Mouse (Mus musculus) liver, postnatal 0 days (tissue): ENCODE data around the gene Apc2. TPM values are rescaled to one million over a fixed set of nuclear protein-coding genes. Genes with fewer than 3 reads are reported as not detected.
A peak's percentile ranks its signal among the peaks of the same experiment; 100 is the strongest.

ENCODE experiments used
- ATAC-seq: fragments of 200-750 bp; cut with Nextera tagmentation; 2 replicates; pipeline ENCODE4 v1.8.0; 2017; ENCODE audit warnings: mild to moderate bottlenecking, moderate library complexity
- DNase-seq: peaks from one replicate; pipeline ENCODE4 v3.0.0-alpha.2; 2016
- H3K27ac ChIP-seq: fragments of 300-500 bp; sonication (generic); 2 replicates; pipeline ENCODE4 v1.5.1; 2014; ENCODE audit warnings: antibody characterized with exemption, moderate library complexity, mild to moderate bottlenecking, low read depth
- H3K27me3 ChIP-seq: fragments of 300-500 bp; sonication (generic); 2 replicates; pipeline ENCODE4 v1.6.1; 2014; ENCODE audit warnings: low read length, control low read depth, mixed read lengths; ENCODE audit not compliant: insufficient read depth
- H3K36me3 ChIP-seq: fragments of 300-500 bp; sonication (generic); replicated peaks from 2 replicates; pipeline ENCODE4 v1.6.1; 2014; ENCODE audit warnings: mild to moderate bottlenecking, control low read depth, low read length, moderate library complexity, mixed read lengths; ENCODE audit not compliant: insufficient read depth
- H3K4me1 ChIP-seq: fragments of 300-500 bp; sonication (generic); 2 replicates; pipeline ENCODE4 v1.6.1; 2014; ENCODE audit warnings: antibody characterized with exemption, mild to moderate bottlenecking, control low read depth; ENCODE audit not compliant: insufficient read depth
- H3K4me2 ChIP-seq: fragments of 300-500 bp; sonication (generic); 2 replicates; pipeline ENCODE4 v1.6.1; 2014; ENCODE audit warnings: low read depth, mild to moderate bottlenecking, low read length, moderate library complexity, mixed read lengths
- H3K4me3 ChIP-seq: fragments of 300-500 bp; sonication (generic); 2 replicates; pipeline ENCODE4 v1.5.1; 2014; ENCODE audit warnings: low read depth, low read length
- H3K9ac ChIP-seq: fragments of 300-500 bp; sonication (generic); replicated peaks from 2 replicates; pipeline ENCODE4 v1.6.1; 2014; ENCODE audit warnings: mild to moderate bottlenecking, moderate library complexity
- H3K9me3 ChIP-seq: fragments of 300-500 bp; sonication (generic); 2 replicates; pipeline ENCODE4 v1.6.1; 2016; ENCODE audit warnings: mild to moderate bottlenecking, control low read depth, low read length, mixed read lengths
- CTCF ChIP-seq: sonication (generic); IDR thresholded peaks from 2 replicates; pipeline ENCODE4 v1.5.1; 2016; ENCODE audit warnings: antibody characterized with exemption, low read depth
- EP300 ChIP-seq: IDR thresholded peaks from 2 replicates; pipeline ENCODE4 v1.6.1; 2016; ENCODE audit warnings: antibody characterized with exemption, low read depth, mild to moderate bottlenecking
- whole genome bisulfite sequencing: fragments of 180-500 bp; shearing (Covaris S2); extraction: QIAGEN DNeasy Blood & Tissue Kit; methylation state at CpG from one replicate; pipeline ENCODE4 v1.1.7; 2014; ENCODE audit not compliant: insufficient replicate concordance; 5-methylcytosine and 5-hydroxymethylcytosine counted together
- polyA plus RNA-seq: library from polyadenylated mRNA; unstranded; fragments of >200 nt; fragmentation: Nextera tagmentation; extraction: Ambion mirVana; gene quantifications from 2 replicates; pipeline ENCODE4 v1.2.1, GENCODE M21; 2015

Apc2 gene
- polyA plus RNA-seq, 1 experiment from 2014 or later, result 0.05 TPM

DNA sequence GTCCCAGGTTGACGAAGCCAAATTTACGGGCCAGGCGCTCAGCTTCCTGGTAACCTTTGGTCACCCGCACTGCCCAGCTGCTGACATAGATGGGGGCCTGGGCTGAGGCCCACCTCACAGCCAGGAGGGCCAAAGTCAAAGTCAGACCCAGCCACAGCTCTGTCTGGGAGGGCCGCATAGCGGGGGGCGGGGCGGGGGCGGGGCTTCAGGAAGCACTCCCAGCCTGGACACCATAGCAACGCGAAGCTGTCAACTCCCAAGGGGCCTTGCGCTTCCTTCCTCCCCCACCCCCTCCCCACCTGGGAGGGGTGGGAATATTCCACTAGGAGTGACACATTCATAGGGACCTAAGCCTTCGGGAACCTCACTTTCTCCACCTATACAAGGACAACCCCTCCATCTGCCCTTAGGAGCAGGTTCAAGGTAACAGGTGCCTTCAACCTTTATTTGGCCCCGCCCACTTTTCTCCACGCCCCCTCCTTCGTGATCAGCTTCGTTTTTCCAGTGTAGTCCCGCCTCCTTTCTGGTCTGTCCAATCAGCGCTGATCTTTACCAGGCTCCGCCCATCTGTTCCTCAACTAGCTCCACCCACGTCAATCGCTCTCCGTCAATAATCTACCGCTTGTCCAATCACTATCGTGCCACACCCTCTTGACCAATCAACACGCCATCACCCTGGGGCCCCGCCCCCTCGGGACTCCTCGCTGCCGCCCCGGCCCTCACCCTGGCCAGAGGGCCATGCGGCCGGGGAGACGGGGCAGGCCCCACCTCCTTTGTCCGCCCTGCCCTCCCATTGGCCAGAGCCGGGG lies 33.7 kb downstream of the Apc2 start, which contains the start of the genes Pcsk4 and Reep6:
TSS of gene Pcsk4 (minus strand) at position 226 of the 809 bp plus-strand sequence.
TSS of gene Reep6 (plus strand) at position 681 of the 809 bp plus-strand sequence.
- peak within 1 kb of the TSS; percentile 94 for H3K4me2 ChIP-seq
- peak within 1 kb of the TSS; percentile 59 for H3K4me3 ChIP-seq
- H3K9me3 ChIP-seq, result no peaks in the 10 kb centered on the region
- WGBS, result 6% methylated on average over 35 of the region's 36 CpGs
- H3K27ac ChIP-seq, result peak within 1 kb of the TSS; percentile 97
- DNase-seq (peak; percentile 97), ATAC-seq (peak; percentile 85)
- H3K27me3 ChIP-seq, result no peaks in the 10 kb centered on the region
- H3K9ac ChIP-seq, result peak within 1 kb of the TSS; percentile 79
- no peak for TF ChIP-seq CTCF
- TF ChIP-seq EP300, result no peak
- peaks cover 42% of the 10 kb centered on the region for H3K4me1 ChIP-seq
- 0 out of 2 replicates have a peak, but pooled peaks cover under 1% of the 10 kb centered on the region for H3K36me3 ChIP-seq

DNA sequence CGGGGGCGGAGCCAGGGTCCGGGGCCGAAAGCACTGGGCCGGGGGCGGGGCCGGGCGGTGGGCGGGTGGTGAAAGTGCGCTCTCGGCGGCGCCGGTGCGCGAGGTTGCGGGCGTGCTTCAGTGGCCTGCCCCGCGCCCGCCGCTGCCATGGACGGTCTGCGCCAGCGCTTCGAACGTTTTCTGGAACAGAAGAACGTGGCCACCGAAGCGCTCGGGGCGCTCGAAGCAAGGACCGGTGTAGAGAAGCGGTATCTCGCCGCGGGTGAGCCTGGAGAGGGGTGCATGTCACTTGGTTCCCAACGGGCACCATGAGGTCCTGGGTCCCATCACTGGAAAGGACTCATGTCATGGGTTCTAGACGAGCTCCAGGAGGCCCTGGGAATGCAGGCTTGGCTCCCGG lies 34.3 kb downstream of the Apc2 start:
- Histone ChIP-seq H3K4me2 (peak overlapping the region; percentile 94), H3K36me3 (peaks cover 7% of the 10 kb centered on the region; the same call in 1 of the 2 replicates), H3K4me1 (peaks cover 42% of the 10 kb centered on the region), H3K9ac (peak overlapping the region; percentile 79), H3K27me3 (no peaks in the 10 kb centered on the region), H3K27ac (peak overlapping the region; percentile 97), H3K9me3 (no peaks in the 10 kb centered on the region), H3K4me3 (peak overlapping the region; percentile 59)
- no peak for TF ChIP-seq EP300
- no peak for TF ChIP-seq CTCF
- under 1% methylated on average over 28 of the region's 41 CpGs for WGBS
- no peak for ATAC-seq
- no peak for DNase-seq

DNA sequence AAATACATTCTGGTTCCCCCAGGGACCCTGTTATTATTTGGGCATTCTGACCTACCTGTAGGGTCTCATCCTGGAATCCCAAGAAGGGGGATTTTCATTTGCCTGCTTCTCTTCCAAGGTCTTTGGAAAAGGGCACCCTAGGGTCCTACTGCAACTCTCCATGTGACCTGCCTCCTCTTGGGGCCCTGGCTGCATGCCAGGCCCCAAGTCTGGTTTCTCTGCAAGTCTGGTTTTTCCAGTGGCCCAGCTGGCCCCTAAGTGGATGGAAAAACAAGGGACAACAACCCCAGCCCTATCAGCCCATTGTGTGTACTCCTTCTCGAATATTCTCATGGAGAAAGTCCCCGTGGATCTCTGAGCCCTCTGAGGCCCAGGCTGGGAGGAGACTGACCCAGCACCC lies 35.1 kb downstream of the Apc2 start:
- Histone ChIP-seq H3K36me3 (peaks cover 14% of the 10 kb centered on the region), H3K27ac (peak overlapping the region; percentile 97), H3K9ac (peak overlapping the region; percentile 79), H3K9me3 (no peaks in the 10 kb centered on the region), H3K4me1 (peaks cover 42% of the 10 kb centered on the region), H3K27me3 (no peaks in the 10 kb centered on the region), H3K4me3 (peak overlapping the region; percentile 59), H3K4me2 (peak overlapping the region; percentile 94)
- no peak for ATAC-seq
- no peak for TF ChIP-seq CTCF
- no peak for DNase-seq
- 52% methylated on average over 2 of the region's 2 CpGs for WGBS

DNA sequence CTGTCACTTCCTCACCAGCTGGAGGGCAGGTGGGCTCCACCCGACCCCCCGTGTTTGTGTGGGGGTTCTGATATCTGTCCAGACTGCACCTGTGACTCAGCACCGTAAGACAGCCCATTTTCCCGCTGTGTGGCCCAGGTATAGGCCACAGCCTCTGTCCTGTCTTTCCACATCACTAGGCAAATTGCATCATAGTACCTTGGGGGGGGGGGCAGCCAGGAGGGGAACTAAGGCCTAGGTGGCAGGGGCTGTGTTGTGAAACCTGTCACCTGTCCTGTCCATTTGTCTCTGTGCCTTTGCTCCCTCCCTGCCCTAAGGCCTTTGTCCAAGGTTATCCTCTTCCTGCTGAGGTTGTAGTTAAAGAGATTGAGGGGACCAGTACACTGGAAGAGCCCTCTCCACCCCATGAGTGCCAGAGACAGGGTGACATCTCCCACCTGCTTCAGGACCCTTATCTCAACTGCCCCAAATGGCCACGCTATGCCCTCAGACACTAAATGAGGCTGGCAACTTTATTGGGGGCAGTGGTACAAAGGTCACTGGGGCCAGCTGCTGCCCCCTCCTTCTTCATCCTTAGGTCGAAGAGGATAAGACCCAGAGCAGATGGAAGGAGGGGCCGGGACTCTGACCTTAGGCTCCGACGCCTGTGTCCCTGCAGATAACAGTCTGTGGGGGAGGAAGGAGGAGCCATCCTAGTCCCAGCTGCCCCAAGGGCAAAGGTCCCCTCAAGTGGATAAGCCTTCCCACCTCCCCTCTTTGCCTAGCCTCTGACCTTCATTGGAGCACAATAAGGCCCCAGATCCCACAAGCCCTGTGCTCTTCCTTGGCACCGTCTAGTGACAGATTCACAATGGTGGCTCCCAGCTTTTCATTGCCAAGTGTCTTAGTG lies 36.1 kb downstream of the Apc2 start:
- DNase-seq (peak; percentile 84), ATAC-seq (peak; percentile 62)
- Histone ChIP-seq H3K4me2 (peak overlapping the region; percentile 94), H3K27me3 (no peaks in the 10 kb centered on the region), H3K9me3 (no peaks in the 10 kb centered on the region), H3K4me3 (peak overlapping the region; percentile 59), H3K36me3 (peaks cover 16% of the 10 kb centered on the region), H3K9ac (peak overlapping the region; percentile 79), H3K27ac (peak overlapping the region; percentile 97), H3K4me1 (peaks cover 42% of the 10 kb centered on the region)
- no peak for TF ChIP-seq CTCF
- peak; percentile 72 for TF ChIP-seq EP300
- WGBS, result 33% methylated on average over 10 of the region's 10 CpGs

DNA sequence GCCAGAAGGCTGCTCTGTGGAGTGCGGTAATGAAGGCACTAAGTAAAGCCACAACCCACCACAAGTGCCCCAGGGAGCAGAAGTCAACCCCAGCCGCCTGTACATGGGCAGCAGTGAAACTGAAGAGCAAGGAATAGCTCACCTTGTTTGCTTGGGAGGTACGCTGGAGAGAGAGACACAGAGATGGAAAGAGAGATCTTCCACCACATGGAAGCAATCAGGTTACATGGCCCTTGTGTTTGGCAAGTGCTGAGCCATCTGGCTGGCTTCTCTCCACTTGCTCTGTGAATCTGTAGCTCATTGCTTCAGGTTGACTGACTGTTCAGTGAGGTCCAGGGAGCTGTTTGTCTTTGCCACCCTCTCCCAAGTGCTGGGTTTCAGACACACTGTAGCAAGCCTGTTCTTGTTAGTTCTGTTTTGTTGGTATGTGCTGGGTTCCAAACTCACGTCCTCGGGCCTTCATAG lies 36.8 kb downstream of the Apc2 start:
- Histone ChIP-seq H3K9ac (peak overlapping the region; percentile 79), H3K4me3 (no peak overlapping the region), H3K27ac (peak overlapping the region; percentile 97), H3K9me3 (no peaks in the 10 kb centered on the region), H3K36me3 (peaks cover 16% of the 10 kb centered on the region), H3K4me1 (peaks cover 42% of the 10 kb centered on the region), H3K4me2 (peak overlapping the region; percentile 94), H3K27me3 (no peaks in the 10 kb centered on the region)
- DNase-seq (no peak), ATAC-seq (no peak)
- WGBS, result 52% methylated on average over 5 of the region's 5 CpGs
- TF ChIP-seq CTCF (no peak), EP300 (no peak)

DNA sequence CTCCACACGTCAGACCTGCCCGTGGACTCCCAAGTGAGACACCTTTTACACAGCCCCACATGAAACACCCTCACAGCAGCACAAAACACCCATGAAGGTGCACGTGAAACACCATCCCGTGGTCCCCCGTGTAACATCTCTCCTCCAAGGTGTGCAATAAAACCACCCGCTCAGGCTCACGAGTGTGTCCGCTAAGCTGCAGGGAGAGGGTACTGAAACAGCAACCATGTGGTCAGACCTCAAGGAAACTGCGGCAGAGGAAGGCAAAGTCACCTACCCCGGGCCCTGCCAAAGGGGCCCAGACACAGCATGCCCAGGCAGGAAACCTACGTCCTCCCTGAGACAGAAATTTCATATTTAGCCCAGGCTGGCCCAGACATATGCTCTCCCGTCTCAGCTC lies 40.5 kb downstream of the Apc2 start:
- Histone ChIP-seq H3K4me3 (no peak overlapping the region), H3K9ac (no peak overlapping the region)

More for the DNA sequence above, 40.5 kb downstream of the Apc2 start:
- Histone ChIP-seq H3K4me2 (no peak overlapping the region), H3K9me3 (no peaks in the 10 kb centered on the region), H3K36me3 (peaks cover 16% of the 10 kb centered on the region), H3K4me1 (peaks cover 36% of the 10 kb centered on the region), H3K27ac (no peak overlapping the region), H3K27me3 (peaks cover 9% of the 10 kb centered on the region)
- ATAC-seq, result no peak
- DNase-seq, result no peak
- 70% methylated on average over 12 of the region's 12 CpGs for WGBS
- TF ChIP-seq CTCF, result no peak
